Mouse (Mus musculus): ENCODE data around the gene Msmp.
A peak's percentile ranks its signal among the peaks of the same experiment; 100 is the strongest.
"Not testable (repeated sequence)": the region's sequence is repeated elsewhere in the genome, so short reads cannot be mapped to it uniquely, and the experiment has no call there.

Msmp gene

DNA sequence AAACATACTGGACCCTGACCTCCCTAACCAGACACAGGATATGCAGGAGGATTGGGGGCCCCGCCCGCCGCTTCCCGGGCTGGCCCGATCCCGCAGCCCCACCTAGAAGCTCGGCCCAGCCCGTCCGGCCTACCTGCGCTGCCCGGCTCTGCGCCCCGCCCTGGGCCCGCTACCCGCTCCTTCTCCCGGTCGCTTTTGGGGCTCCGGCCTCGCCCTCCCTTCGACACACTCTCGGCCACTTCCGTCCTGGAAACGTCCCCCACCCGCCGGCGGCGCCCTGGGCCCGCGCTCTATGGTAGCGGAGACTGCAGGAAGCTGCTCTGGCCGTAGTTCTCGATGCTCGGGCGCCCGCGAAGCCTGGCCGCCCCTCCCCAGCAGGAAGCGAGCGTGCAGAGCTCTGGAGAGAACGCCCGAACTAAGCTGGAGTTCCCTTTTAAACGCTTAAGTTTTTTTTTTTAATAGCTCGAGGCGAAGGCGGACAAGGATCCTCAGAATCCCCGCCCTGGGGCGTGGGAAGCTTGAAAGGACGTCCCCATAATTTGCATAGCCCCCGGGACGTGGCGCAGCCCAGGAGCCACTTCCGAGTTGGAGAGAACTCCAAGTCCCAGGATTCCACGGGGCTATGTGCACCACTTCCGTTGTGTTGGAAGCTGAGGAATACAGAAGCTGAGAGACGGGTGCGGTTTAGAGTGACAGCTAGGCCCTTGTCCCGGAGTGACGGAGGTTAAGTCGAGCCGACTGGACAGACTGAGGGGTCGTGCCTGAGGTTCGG, 22.1 kb downstream of the Msmp start, which contains the start of the genes Creb3 and Tln1:
Gene Creb3, plus strand, starts transcription at position 336 of the 772 bp plus-strand sequence.
Gene Tln1, minus strand, starts transcription at position 695 of the 772 bp plus-strand sequence.
- DNase-seq (ENCODE audit: low spot score) = peak; percentile 98

DNA sequence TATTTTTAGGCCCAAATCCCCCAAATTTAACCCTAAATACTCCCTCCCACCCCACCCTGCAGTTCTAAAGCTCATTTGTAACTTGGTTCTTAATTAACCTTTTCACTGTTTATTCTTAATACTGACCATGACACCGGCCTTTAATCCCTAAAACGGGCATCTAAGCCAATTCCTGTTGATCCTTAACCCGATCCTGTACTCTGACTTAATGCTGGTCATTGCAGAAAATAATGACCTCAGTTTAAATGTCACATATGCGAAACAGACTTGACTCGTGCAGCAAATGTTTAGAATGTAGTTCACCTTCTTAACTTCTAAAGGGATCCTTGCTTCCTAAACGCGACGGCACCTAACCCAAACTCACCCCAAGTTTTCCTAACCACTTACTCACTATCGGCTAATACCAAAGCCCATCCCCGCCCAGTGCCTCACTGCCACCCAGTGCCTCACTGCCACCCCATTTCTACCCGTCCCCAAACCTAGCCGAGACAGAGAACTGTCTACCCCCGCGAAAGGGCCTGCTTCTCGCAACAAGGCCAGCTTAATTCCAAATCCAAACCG, 22.8 kb downstream of the Msmp start:
- no peak for DNase-seq (ENCODE audit: low spot score)

DNA sequence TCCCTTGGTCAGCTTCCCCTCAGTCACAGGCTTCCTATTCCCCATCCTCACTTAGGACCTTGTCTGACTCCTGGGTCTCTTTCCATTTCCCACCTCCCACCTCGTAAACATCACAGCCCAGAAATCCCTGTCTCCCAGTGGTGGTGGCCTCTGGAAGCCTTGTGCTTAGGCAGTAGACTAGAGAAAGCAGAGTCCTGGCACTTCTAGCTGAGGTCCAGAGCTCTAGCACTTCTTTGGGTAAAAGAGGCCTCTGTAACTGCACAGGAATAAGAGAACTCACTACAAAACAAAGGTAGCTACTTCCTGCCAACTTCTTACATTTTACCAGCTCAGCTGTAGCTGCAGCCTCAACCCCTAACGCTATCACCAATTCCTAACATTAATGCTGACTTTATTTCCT, 23.3 kb downstream of the Msmp start:
- no peak for DNase-seq (ENCODE audit: low spot score)

DNA sequence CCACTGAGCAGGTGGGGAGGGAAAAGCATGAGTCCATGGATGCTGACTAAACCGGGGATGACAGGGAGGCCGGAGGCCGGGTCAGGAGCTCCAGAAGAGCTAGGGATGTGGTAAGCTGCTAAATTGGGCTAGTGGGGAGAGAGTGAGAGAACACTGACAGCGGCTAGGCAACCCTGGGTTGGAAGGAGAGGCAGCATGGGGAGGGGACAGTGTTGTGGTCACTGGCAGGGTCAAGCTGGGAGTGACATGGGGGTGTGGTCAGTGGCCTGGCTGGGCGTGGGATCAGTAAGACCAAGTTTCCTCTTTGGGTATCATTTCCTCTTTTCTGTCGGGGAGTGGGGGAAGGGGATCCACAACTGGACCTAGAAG, 24.1 kb downstream of the Msmp start:
- DNase-seq (ENCODE audit: low spot score) = peak; percentile 54

DNA sequence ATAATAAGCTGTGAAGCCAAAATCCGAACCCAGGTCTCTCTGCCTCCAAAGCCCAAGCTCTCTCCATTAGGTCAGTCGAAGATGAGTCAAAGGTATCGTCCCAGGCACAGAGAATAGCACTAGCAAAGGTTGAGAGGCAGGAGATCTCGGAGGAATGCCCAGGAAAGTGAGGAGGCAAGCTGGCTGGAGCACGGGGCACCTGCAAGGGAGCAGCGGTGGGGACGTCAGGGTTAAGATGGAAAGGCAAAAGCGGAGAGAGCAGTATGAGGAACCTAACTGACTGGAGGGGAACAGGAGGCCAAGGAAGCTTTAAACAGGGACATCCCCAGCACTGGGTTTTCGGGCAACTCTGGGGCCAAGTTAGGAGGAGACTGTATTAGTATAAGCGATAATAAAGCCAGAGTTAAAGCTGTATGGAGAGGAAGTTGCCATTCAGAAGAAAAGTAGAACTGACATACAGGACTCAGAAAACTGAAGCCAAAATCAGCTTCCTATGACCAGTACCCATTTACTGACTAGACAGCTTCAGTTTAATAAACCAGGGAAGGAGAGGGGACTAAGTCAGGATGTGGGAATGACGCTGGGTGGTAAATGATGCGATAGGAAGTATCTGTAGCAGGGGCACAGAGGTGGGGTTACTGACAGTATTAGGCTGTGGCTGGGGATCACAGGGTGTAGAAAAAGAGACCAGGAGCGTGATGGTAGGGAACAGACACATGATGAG, 24.6 kb downstream of the Msmp start:
- DNase-seq (ENCODE audit: low spot score) = no peak

DNA sequence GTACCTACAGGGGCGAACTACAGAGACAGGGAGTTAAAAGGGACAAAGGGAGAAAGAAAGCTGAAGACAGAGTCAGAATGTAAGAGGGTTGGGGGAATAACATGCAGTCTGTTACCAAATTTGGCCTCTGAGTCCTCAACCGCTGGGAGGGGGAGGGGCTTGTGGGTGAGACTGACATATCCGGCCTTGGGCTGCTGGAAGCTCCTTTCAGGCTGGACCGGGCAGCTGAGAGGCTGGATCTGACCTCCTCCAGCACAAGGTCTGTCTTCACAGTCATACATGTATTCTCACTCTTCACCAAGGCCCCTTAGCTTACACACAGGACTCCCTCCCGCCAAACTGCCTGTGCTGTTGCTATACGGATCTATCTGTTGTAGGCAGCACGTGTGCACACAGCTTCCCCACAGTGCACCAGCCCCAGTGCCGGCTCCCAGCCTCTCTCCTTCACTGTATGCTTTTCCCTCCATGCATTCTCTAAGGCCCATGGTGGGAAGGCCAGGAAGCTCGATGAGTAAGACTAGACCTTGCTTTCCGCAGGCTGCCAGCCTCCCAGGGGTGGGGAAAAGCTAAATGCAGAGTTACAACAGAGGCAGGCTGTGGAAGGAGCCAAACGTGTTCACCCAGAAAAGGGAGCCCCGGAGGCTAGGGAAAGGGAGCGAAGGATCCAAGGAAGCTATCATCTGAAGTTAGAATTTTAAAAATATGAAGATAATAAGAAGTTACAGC, 25.5 kb downstream of the Msmp start:
- DNase-seq (ENCODE audit: low spot score) = peak; percentile 77

DNA sequence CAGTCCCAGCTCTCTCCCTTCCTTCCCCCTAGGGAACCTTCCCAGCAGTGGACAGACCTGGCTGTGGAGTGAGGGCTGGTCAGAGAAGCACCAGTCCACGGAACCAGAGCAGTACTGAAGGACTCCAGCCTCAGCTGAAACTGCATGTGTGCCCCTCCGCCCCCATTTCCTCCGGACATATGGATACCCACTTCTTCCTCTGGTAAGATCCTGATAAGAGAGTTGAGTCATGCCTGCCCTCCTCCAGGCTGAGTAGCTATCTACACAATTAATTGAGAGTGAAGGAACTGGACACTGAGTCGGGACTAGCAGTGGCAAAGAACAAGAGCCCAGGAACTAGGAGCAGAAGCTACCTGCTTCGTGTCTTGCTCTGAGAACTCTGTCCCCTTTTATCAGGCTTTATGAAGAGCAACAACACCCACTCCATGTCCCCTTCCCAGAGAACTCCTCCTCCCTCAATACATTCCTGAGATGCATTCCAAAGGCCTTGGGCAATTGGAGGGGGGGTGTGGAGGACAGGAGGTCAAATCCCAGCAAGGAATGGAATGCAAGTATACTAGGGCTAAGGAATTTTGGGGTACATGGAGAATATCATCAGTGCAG, 26.2 kb downstream of the Msmp start:
- peak; percentile 70 for DNase-seq (ENCODE audit: low spot score)

DNA sequence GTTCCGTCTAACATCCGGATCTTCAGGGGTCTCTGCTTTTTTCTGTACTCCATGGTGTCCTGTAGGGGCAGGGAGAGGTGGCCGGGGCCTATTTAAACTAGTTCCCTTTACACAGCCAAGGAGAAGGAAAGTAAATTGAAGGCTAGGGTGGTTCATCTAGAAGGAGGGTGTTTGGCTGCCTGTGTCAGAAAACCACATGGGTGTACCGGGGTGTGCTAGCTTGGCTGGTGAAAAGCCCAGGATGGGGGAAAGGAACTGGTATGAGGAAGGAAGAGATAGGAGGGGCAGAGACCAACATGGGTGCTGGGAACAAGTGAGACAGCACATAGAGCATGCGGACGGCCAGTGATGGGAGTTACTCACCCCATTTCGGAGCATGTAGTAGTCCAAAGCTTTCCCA, 28.4 kb downstream of the Msmp start:
- DNase-seq (ENCODE audit: low spot score) = no peak

DNA sequence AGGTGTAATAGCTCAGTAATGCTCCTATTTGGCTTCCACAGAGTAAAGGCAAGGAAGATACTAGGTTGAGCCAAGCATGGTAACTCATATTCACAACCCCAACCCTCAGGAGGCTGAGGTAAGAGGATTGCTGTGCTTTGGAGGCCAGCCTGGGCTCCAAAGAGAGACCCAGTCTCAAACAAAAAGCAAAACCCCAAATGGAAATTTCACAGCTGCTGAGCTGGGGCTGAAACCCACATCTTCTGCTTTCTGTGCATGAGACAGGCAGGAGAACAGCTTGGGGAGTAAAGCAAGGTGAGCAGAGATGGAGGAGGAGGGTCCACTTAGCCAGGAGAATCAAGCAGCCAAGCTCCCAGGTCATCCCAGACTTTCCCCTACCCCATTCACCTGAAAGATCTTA, 30.4 kb downstream of the Msmp start:
- no peak for DNase-seq (ENCODE audit: low spot score)

DNA sequence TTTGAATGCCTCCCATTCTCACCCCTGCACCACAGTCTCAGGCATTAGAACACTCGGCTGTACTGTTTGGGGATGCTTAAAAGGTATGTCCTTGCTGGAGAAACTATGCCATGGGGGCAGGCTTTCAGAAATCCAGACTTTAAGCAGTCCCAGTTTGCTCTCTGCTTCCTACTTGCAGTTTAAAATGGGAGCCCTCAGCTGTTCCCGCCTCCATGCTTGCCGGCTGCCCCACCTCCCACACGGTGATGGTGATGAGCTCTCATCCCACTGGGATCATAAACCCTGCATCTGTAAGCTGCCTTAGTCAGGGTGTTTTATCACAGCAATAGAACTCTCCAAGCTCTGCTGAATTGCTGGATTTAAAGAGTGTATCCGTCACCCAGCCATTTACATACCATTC, 31.9 kb downstream of the Msmp start:
- no peak for DNase-seq (ENCODE audit: low spot score)

DNA sequence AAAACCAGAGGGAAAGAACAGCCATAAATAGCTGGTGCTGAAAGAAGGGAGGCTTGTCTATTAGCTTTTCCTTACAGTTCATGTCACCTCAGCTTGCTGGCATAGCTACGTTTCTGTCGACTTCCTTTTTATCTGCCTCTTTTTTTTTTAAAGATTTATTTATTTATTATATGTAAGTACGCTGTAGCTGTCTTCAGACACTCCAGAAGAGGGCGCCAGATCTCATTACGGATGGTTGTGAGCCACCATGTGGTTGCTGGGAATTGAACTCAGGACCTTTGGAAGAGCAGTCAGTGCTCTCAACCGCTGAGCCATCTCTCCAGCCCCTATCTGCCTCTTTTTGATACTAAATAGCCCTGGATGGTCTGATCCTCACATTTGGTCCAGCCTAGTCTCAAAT, 32.4 kb downstream of the Msmp start:
- DNase-seq (ENCODE audit: low spot score) = not testable (repeated sequence)

DNA sequence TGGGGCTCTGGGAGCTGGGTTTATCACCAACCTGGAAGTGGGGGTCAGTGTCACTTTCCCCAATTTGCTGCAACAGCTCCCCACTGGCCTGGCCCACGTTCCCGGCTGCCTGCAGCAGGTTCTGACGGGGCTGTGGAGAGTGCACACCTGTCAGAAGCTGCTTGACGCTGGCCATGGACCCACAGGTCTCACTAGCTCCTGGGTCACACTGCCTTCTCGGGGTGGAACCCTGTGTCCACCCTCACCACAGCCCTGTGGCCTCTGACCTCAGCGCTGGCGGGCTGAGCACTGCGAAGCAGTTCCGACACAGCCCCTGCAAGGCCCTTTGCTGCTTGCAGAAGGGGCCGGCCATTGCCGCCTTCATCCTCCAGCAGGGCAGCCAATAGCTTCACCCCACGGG, 35.2 kb downstream of the Msmp start:
- no peak for DNase-seq (ENCODE audit: low spot score)

DNA sequence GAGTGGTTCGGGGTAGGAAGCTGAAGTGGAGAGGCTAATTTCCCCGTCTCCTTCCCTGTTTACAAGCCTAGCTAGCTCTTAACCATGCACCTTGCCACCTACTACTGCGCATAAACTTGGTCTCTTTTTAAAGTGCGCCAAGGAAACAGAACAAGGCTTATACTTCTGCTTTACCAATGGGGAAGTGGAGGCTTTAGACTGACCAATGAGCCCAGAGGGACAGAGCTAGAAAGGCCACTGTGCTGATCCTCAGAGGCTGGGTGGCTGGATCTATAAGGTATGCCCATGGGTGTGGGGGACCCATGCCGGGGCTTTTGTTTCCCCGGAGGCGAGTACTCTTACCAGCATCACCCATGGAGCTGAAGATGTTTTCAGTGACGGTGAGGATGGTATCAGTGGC, 37.1 kb downstream of the Msmp start:
- DNase-seq (ENCODE audit: low spot score) = no peak

DNA sequence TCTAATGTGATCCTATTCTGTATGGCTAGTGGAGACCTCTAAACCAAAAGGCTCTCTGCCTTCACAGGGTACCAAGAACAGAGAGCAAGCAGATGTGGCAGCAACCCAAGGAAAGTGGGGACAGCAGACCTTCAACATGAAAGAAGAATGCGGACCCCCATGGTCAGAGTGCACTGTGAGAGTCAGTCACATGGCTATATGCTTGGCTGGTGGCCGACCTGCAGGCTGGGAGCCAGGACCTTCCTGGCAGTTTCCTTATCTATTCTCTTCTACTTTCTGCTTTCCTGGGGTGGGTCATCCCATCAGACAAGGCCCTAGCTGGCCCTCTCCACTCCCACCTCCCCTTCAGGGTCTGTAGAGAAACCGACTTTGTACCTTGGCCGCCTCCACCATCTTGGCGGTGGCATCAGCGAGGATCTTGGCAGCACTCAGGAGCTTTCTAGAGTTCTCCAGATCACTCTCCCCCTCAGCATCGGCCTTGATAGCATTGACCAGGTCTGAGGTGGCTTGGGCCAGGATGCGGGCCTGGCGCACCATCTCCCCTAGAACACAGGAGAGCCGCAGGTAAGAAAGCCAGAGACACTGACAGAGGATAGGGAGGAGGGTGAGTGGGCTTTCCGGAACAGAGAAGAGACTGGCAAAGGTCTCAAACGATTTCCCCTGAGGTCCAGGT, 37.8 kb downstream of the Msmp start:
- no peak for DNase-seq (ENCODE audit: low spot score)

DNA sequence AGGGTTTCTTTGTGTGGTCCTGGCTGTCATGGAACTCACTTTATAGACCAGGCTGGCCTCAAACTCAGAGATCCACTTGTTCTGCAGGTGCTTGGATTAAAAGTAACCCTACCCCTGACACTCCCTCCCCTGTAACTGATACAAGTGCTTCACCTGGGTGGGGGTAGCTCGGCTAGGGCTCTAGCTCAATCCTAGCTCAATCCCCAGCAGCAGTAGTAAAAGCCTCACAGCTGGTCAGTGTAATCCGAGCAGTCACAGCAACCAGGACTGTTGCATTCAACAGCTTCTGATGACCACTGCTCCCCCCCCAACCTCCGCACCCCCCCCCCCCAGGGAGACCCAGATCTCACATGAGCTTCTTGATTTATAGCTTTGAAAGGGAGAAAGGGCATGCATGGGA, 42.2 kb downstream of the Msmp start:
- DNase-seq (ENCODE audit: low spot score) = no peak

DNA sequence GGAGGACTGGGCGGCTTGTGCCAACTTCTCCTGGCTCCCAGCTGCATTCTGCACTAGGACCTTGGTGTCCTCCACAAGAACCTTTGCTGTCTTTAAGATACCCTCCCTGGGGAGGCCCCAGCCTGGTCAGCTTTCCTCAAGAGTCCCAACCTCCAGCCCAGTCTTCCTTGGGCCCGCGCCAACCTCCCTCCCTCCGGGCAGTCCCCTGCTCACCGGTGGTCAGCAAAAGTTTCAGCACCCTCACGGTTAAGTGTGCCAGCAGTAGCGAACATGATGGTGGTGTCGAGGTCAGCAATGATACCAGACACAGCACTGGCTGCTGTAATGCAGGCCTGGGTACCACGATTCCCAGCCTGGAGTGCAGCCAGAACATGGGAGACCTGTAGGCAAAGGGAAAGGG, 48.3 kb downstream of the Msmp start:
- no peak for DNase-seq (ENCODE audit: low spot score)

DNA sequence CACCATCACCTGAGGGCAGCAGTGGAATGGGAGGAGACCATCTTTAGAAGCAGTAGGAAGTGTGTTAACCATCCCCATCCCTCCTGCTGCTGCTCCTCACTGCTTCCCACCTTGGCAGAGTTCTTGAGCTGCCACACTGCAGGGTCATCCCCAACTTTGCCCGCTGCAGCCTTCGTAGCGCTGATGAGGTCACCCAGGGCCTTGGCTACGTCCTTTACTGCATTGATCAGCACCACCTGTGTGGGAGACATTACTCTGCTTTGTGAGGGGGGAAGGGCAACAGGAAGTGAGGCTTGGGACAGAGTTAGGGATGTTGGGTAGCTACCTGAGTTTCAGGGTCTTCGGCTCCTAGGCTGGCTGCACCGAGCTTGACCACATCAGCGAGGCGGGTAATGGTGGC, 48.7 kb downstream of the Msmp start:
- no peak for DNase-seq (ENCODE audit: low spot score)

DNA sequence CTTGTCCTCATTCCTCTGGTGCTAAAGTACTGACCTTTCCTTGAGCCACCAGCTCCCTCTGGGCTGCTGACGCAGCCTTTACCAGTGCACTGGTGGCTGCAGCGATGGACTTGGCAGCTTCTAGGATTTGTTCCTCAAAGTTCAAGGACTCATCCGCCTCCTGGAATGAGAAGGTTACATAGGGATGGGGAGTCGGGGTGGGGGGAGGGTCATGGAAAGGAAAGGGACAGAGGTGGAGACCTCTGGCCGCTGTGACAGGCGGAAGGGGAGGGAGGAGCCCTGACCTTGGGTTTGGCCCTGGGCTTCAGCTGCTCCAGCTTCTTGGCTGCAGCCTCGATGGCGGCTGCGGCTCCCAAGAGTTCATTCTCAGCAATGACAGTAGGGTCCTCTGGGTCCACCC, 51.0 kb downstream of the Msmp start:
- no peak for DNase-seq (ENCODE audit: low spot score)
